Mouse (Mus musculus) limb, embryonic 10.5 days (tissue): ENCODE data around the gene Vmn2r27. TPM values are rescaled to one million over a fixed set of nuclear protein-coding genes. Genes with fewer than 3 reads are reported as not detected.

Source experiments
- DNase-seq: peaks from one replicate; pipeline ENCODE4 v3.0.0-alpha.2; 2017; ENCODE audit warnings: low spot score
- H3K27ac ChIP-seq: fragments of 300-500 bp; sonication (generic); 2 replicates; pipeline ENCODE4 v1.5.1; 2016; ENCODE audit warnings: mild to moderate bottlenecking
- H3K27me3 ChIP-seq: fragments of 300-500 bp; sonication (generic); 2 replicates; pipeline ENCODE4 v1.6.1; 2016; ENCODE audit warnings: low read depth, mild to moderate bottlenecking; ENCODE audit not compliant: poor library complexity, severe bottlenecking
- H3K36me3 ChIP-seq: fragments of 300-500 bp; sonication (generic); 2 replicates; pipeline ENCODE4 v1.6.1; 2016; ENCODE audit warnings: mild to moderate bottlenecking, moderate library complexity
- H3K4me1 ChIP-seq: fragments of 300-500 bp; sonication (generic); 2 replicates; pipeline ENCODE4 v1.6.1; 2016
- H3K4me3 ChIP-seq: fragments of 300-500 bp; sonication (generic); 2 replicates; pipeline ENCODE4 v1.5.1; 2016; ENCODE audit warnings: mild to moderate bottlenecking, moderate library complexity
- H3K9me3 ChIP-seq: fragments of 300-500 bp; sonication (generic); replicated peaks from 2 replicates; pipeline ENCODE4 v1.6.1; 2016; ENCODE audit warnings: mild to moderate bottlenecking
- WGBS: fragments of 180-500 bp; shearing (Covaris S2); methylation state at CpG from one replicate; pipeline ENCODE4 v1.1.7; 2016; 5-methylcytosine and 5-hydroxymethylcytosine counted together
- polyA plus RNA-seq: library from polyadenylated mRNA; unstranded; fragments of >200 nt; fragmentation: Nextera tagmentation; extraction: Ambion mirVana; gene quantifications from 2 replicates; pipeline ENCODE4 v1.2.1, GENCODE M21; 2016

The Vmn2r27 gene
- polyA plus RNA-seq = not detected in 2 replicates

DNA sequence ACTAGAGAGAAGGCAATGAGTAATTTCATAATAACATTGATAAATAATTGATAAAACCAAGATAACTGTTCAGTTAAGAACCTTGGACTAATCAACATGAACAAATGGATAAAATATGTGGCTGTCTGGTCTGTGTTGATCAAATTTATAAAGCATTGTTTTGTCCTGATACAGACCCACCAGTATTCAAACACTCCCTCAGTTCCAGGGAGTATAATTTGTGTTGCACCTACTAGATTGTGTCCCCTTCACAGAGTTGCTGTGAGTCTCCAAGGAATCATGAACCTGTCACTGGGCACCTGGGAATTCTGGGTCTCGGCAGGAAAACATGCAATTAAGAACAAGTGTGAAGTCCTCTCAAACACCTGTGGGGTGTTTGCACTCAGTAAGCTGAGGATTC is at the start of gene Vmn2r27:
TSS of gene Vmn2r27 (minus strand) at position 101 of the 400 bp plus-strand sequence.
- no peaks in the 10 kb centered on the region for H3K27me3 ChIP-seq
- 72% methylated on average over 1 of the region's 1 CpGs for WGBS
- no peaks in the 10 kb centered on the region for H3K4me1 ChIP-seq
- H3K36me3 ChIP-seq = no peaks in the 10 kb centered on the region
- no peak within 1 kb of the TSS for H3K4me3 ChIP-seq
- H3K9me3 ChIP-seq = no peaks in the 10 kb centered on the region
- H3K27ac ChIP-seq = no peak within 1 kb of the TSS
- DNase-seq = no peak

DNA sequence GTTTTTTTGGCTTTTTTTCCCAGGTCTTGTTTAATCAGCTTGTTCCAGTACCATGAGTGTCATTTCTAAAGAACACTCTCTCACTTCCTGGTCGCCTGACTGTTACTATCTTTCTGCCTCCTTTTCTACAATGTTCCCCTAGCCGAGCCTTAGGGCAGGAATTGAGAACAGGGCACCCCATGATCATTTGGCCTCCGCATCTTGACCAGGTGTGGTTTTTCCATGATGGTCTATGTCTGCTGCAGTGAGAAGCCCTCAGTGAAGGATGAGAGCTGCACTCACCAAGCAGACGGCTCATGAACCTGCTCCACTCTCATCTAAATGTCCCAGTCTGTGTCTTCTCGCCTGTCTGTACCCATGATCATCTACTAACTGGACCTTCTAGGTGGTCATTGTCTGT is 46.6 kb upstream of the Vmn2r27 start:
- Histone ChIP-seq H3K36me3 (no peaks in the 10 kb centered on the region), H3K27ac (no peak overlapping the region), H3K4me1 (no peaks in the 10 kb centered on the region), H3K4me3 (no peak overlapping the region), H3K27me3 (no peaks in the 10 kb centered on the region), H3K9me3 (no peaks in the 10 kb centered on the region)
- WGBS = 86% methylated on average over 5 of the region's 5 CpGs
- no peak for DNase-seq

DNA sequence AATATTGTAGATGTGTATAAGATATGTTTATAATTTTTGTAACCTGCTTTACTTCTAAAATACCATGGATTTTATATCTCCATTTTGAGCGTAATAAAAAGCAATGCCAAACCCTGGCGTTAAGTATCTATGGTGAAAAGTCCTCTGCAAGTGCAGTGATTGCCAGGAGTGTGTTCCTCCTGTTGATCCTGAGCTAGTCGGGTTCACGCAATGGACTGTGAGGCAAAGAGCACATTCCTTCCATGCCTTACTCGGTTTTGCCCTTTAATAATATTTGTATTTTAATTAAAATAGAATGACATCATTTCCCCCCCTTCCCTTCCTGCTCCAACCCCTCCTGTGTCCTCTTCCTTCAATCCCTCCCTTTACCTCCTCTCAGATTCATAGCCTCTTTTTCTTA is 46.0 kb upstream of the Vmn2r27 start:
- no peak for DNase-seq
- H3K36me3 ChIP-seq = no peaks in the 10 kb centered on the region
- H3K27me3 ChIP-seq = no peaks in the 10 kb centered on the region
- 92% methylated on average over 5 of the region's 5 CpGs for WGBS
- no peak overlapping the region for H3K27ac ChIP-seq
- H3K4me3 ChIP-seq = no peak overlapping the region
- no peaks in the 10 kb centered on the region for H3K9me3 ChIP-seq
- H3K4me1 ChIP-seq = no peaks in the 10 kb centered on the region

DNA sequence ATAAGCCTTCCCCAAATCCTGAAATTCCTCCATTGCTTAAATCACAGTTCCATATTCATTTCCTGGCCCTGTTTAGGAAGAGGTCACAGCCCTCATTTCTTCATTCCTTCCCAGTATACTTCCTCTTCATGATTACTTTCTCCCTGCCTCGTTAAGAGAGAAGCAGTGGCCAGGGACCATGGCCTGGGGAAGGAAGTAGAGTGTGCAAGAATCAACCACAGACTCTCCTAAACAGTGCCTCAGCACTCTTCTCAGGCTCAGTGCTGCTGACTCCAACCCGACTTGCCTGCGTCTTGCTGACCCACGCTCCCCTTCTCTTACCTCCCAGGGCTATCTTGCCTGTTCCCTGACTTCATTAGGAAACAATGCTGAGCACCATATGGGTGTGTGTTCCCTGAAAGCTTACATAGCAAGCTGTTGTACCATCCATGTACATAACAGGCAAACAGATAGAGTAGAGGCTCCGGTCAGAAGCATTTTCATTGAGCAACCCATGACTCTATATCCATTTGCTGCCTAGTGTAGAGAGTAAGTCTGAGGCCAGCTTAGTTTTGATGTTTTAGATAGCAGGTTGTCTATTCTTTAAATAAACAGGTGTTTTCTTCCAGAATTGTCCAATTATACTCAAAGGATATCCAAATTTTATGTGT is 41.7 kb upstream of the Vmn2r27 start:
- Histone ChIP-seq H3K4me1 (no peaks in the 10 kb centered on the region), H3K36me3 (no peaks in the 10 kb centered on the region), H3K4me3 (no peak overlapping the region), H3K27me3 (no peaks in the 10 kb centered on the region), H3K9me3 (no peaks in the 10 kb centered on the region), H3K27ac (no peak overlapping the region)
- WGBS = 76% methylated on average over 5 of the region's 5 CpGs
- no peak for DNase-seq

DNA sequence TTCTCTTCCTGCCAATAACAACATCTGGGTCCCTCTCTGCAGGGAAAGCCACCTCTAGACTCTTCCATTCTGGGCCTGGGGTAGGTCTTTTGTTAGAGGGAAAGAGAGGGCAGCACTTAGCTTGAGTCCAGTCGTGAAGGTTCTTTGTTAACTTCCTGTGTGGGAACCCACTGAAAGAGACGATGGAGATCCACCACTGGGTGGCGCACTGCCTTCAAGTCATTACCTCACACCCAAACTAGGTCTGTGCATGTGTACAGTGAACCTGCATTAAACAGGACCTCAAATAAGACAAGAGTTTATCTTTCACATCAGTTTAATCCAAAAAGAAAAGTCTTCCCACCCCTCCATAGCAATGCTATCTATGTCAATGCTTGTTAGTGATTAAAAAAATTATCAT is 31.0 kb upstream of the Vmn2r27 start:
- H3K9me3 ChIP-seq = no peaks in the 10 kb centered on the region
- 5% methylated on average over 3 of the region's 3 CpGs for WGBS
- H3K27ac ChIP-seq = no peak overlapping the region
- H3K4me3 ChIP-seq = no peak overlapping the region
- H3K27me3 ChIP-seq = no peaks in the 10 kb centered on the region
- no peaks in the 10 kb centered on the region for H3K4me1 ChIP-seq
- DNase-seq = peak; percentile 80
- no peaks in the 10 kb centered on the region for H3K36me3 ChIP-seq

DNA sequence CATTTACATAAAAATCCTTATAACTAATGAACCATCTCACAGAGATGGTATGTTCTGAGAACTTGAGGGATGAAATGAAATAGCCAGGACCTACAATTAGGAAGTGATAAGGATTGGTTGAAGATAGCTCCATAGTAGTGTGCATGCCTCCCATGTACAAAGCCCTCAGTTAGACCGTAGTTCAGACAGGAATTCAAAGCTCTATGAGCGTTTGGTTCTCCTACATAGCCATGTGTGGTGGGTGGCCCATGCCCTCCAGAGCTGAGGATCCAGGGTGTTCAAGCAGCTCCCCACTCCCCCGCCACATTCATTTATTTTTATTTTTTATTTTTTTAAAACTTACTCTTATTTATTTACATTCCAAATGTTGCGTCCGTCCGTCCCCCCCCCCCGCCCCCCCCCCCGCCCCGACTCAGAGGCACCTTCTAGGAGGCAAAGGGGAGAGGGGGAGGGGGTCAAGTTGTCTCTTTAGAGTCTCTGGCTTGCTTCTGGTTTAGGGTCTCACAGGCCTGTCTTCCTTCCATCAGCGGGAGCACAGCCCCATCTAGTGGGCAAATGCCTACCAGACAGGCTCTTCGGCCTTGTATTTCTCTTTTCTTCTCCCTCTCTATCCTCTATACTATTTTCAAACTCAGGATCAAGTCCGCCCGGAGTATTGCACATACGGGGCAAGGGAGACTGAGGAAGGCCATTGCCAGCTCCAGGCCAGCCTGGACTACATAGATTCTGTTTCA is 28.7 kb upstream of the Vmn2r27 start:
- H3K27me3 ChIP-seq = no peaks in the 10 kb centered on the region
- no peaks in the 10 kb centered on the region for H3K36me3 ChIP-seq
- no peak overlapping the region for H3K4me3 ChIP-seq
- WGBS = 20% methylated on average over 14 of the region's 14 CpGs
- peak; percentile 87 for DNase-seq
- H3K27ac ChIP-seq = no peak overlapping the region
- H3K9me3 ChIP-seq = no peaks in the 10 kb centered on the region
- H3K4me1 ChIP-seq = peaks cover 4% of the 10 kb centered on the region

DNA sequence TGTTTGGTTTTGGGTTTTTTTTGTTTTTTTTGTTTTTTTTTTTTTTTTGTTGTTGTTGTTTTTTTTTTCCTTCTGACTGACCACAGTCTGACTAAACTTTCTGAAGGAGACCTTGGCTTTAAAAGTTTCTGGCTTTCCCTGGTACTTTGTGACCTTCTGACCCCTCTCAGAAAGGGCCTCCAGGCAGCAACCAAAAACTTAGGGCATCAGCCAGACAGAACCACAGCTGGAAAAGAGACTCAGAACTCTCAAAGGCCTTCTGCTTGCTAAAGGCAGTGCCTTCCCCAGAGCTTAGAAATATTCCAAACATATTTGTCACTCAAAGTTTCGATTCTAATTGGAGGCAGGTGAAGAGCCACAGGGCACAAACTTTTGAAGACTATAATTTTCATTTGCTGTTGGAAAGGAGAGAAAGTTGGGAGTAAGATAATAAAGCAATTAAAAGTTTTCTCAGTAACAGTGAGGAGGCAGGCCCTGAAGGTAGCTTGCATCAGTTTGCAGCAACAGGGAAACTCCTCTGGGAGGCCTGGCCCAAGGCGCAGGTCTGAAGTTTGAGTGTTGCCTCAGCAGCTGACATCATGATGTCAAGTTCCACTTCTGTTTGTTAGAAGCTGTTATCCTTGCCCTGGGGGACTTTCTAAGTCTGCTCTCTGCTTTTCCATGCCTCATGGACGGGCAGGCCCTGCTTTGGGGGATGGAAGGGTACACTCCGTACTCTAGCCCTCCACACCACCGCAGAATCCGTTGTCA is 24.2 kb upstream of the Vmn2r27 start:
- H3K9me3 ChIP-seq = no peaks in the 10 kb centered on the region
- peaks cover 4% of the 10 kb centered on the region for H3K4me1 ChIP-seq
- H3K36me3 ChIP-seq = no peaks in the 10 kb centered on the region
- H3K27me3 ChIP-seq = no peaks in the 10 kb centered on the region
- no peak overlapping the region for H3K27ac ChIP-seq
- 62% methylated on average over 6 of the region's 6 CpGs for WGBS
- no peak for DNase-seq
- no peak overlapping the region for H3K4me3 ChIP-seq

DNA sequence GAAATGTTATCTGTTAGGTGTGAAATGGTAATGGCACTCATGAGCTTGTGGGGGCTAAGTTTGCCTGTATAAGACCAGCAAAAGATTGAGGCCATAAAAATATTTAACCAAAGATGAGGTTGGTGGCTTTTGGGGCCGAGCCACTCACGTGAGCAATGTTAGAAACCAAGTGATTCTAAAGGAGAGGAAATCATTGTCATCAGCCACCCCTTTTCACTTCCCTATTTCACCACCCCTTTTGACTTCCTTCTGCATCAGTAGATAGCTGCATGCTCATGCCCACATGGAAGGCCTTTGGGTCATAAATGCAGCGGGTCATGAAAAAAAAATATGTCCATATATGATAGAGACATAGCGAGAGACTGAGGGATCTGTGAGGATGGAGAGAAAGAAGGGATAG is 29.5 kb downstream of the Vmn2r27 start:
- 86% methylated on average over 4 of the region's 4 CpGs for WGBS
- no peak for DNase-seq
- H3K36me3 ChIP-seq = no peaks in the 10 kb centered on the region
- H3K27me3 ChIP-seq = no peaks in the 10 kb centered on the region
- no peak overlapping the region for H3K4me3 ChIP-seq
- no peaks in the 10 kb centered on the region for H3K9me3 ChIP-seq
- H3K27ac ChIP-seq = no peak overlapping the region
- H3K4me1 ChIP-seq = no peaks in the 10 kb centered on the region

DNA sequence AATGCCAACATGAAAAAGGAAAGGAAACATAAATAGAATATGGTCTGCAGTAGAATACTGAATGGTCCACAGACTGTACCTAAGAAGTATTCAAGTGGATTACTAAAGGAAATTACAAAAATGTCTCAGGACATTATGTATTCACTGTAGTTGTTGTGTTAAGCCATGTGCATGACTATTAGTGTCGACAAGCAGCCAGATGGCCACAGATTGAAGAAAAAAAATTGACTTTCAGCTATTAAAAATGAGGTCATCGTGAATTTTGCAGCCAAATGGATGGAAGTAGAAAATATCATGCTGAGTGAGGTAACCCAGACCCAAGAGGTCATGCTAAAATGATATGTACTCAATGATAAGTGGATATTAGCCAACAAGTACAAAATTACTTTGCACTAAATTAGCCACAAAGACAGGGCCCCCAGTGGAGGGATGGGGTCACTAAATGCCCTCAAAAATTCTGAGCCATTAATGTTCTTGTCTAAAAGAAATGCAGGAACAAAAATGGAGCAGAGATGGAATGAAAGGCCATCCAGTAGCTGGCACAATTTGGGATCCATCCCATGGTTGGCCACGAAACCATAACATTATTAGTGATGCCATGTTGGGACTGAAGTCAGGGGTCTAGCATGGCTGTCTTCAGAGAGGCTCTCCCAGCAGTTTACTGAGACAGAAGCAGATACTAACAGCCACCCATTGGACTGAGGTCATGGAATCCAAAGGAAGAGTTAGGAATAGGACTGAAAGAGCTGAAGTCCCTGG is 63.0 kb downstream of the Vmn2r27 start:
- H3K4me3 ChIP-seq = no peak overlapping the region
- no peaks in the 10 kb centered on the region for H3K4me1 ChIP-seq
- no peak overlapping the region for H3K27ac ChIP-seq
- H3K9me3 ChIP-seq = no peaks in the 10 kb centered on the region
- H3K36me3 ChIP-seq = no peaks in the 10 kb centered on the region
- no peaks in the 10 kb centered on the region for H3K27me3 ChIP-seq
- DNase-seq = no peak
- 80% methylated on average over 3 of the region's 3 CpGs for WGBS

DNA sequence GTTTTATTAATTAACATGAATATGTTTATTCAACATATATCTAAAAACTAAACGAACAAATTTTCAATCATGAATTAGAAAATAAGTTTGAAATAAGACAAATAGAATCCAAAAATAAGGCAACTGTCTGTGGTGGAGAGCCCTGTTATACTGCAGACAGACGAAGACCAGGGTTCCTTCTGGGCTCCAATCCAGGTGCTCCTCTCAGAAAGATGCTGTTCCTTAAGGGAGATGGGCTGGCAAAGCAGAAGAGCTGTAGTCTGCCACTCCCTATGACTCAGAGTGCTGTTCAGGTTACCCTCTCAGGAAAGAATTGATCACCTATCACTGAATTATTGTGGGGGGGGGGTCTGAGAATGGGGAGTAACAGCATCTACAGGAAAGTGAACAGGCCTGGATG is 65.1 kb downstream of the Vmn2r27 start:
- no peak overlapping the region for H3K4me3 ChIP-seq
- no peak for DNase-seq
- H3K27me3 ChIP-seq = no peaks in the 10 kb centered on the region
- no peaks in the 10 kb centered on the region for H3K9me3 ChIP-seq
- 89% methylated on average over 2 of the region's 2 CpGs for WGBS
- H3K36me3 ChIP-seq = no peaks in the 10 kb centered on the region
- H3K27ac ChIP-seq = no peak overlapping the region
- no peaks in the 10 kb centered on the region for H3K4me1 ChIP-seq

DNA sequence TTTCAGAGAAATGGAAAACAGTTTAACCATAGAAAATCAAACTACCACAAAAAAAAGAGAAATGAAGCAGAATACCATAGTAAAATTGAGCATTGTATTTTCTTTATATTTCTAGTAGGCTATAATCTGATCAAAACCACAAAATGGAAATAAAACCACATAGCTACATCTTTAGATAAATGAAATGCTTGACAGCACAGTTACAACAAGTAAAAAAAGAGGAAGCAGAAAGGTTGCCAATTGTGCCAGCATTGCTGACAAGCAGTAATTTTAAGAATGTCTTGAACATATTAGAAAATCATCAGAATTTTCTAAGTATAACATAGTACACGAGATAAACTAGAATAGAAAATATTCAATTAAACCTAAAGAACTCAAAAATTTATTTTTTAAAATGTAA is 81.8 kb downstream of the Vmn2r27 start:
- no peak overlapping the region for H3K4me3 ChIP-seq
- DNase-seq = no peak
- H3K27me3 ChIP-seq = no peaks in the 10 kb centered on the region
- H3K27ac ChIP-seq = no peak overlapping the region
- no peaks in the 10 kb centered on the region for H3K9me3 ChIP-seq
- WGBS = 63% methylated on average over 1 of the region's 1 CpGs
- H3K36me3 ChIP-seq = no peaks in the 10 kb centered on the region
- no peaks in the 10 kb centered on the region for H3K4me1 ChIP-seq
